Mouse (Mus musculus) lung, postnatal 14 days (tissue): ENCODE results near the gene Kcne1.

Experiments
- DNase-seq: peaks from one replicate; pipeline ENCODE4 v3.0.0; 2021

Kcne1 gene

DNA sequence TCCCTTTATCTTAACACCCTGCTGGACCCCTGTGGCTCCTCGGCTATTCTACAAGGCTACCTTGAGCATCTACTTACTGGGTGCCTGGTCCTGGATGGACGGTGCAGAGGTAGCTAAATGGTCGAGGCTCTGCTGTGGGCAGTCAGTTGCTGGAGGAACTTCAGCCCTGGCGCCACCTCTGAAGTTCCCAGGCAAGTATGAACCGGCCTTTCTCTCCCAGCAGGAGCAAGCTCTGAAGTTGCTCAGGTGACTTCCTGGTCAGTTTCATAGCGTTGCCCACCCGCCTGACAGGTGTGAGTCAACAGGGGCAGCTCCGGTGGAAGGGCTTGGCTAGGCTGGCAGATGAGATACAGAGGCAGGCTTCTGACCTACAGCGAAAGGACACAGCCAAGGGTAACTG lies at the start of gene Kcne1:
Kcne1 (minus strand) TSS at position 240 of the 400 bp plus-strand sequence.
- no peak for DNase-seq

DNA sequence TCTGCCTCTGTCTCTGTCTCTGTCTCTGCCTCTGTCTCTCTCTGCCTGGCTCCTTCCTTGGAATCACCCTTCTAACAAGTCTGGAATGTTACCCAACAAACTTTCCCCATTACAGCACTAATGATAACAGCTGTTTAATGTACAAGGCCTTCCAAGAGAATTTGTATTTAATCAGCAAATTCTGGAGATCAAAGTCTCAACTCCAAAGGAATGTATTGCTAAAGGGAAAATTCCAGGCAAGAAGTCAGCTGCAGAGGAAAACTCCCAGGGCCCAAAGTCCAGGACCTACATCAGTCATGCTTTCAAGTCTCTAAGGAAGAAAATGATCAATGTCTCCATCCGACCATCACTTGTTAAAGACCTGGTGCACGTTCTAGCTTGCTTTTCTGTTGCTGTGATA lies 48.6 kb upstream of the Kcne1 start:
- DNase-seq: no peak

DNA sequence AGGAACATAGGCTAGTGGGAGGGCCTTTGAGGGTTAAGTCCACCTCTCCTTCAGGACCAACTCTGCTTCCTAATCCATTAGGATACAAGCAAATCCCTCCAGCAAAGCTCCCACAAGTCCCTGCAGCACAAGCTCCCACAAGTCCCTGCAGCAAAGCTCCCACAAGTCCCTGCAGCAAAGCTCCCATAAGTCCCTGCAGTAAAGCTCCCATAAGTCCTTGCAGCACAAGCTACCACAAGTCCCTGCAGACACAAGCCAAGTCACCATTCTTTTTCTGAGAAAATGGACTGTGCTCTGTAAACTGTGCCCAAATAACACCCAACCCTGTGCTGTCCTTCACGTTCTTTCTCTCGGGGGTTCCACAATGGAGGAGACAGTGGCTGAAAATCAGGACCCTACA lies 44.9 kb upstream of the Kcne1 start:
- DNase-seq: no peak

DNA sequence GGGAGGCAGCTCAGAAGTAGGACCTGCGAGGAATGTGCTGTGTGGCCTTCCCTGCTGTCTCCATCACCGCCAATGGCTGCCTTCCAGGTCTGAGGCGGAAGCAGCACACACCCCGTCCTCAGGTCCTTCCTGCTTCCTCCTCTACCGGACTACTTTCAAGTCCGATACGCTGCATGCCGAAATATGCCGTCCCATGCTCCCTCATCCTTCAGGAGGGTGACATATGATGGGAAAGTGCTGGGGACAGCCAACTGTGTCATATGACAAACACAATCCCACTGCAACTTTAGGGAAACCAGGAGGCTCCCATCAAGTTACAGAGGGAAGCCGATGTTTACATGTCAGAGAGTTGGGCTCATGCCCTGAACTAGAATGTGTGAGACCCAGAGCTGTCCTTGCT lies 43.8 kb upstream of the Kcne1 start:
- DNase-seq: peak; percentile 52

DNA sequence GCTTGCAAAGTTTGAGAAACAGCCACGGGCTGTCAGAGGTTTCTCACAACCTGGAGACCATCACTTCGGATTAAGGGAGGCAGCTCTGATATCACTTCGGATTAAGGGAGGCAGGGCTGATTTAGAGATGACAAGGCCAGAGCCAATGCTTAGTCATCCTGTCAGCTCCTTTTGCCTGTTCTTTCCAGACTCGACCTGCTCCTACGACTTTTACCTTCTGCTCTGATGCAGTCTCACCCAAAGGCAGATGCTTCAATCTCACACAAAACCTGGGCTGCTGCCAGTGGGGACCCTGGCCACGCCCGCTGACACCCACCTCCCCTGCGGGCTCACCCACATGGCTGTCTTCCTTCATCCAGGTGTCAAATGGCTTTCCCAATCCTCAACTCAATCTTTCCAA lies 42.9 kb upstream of the Kcne1 start:
- no peak for DNase-seq

DNA sequence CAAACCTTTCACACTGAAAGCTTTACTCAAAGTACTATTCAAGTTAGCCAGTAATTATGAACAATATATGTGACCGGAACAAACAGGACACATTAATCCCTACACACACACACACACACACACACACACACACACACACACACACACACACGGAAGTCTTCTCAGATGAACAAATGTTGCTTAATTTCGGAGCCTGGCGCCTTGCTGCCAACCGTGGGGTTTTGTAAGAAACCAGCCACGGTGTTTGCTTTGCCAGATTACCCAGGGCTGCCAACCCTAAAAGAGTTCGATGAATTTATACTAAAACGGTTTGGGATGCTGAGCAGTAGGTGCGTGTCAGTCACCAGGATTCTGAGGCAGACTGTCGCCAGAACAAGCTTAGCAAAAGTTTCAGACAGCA lies 41.9 kb upstream of the Kcne1 start:
- no peak for DNase-seq

DNA sequence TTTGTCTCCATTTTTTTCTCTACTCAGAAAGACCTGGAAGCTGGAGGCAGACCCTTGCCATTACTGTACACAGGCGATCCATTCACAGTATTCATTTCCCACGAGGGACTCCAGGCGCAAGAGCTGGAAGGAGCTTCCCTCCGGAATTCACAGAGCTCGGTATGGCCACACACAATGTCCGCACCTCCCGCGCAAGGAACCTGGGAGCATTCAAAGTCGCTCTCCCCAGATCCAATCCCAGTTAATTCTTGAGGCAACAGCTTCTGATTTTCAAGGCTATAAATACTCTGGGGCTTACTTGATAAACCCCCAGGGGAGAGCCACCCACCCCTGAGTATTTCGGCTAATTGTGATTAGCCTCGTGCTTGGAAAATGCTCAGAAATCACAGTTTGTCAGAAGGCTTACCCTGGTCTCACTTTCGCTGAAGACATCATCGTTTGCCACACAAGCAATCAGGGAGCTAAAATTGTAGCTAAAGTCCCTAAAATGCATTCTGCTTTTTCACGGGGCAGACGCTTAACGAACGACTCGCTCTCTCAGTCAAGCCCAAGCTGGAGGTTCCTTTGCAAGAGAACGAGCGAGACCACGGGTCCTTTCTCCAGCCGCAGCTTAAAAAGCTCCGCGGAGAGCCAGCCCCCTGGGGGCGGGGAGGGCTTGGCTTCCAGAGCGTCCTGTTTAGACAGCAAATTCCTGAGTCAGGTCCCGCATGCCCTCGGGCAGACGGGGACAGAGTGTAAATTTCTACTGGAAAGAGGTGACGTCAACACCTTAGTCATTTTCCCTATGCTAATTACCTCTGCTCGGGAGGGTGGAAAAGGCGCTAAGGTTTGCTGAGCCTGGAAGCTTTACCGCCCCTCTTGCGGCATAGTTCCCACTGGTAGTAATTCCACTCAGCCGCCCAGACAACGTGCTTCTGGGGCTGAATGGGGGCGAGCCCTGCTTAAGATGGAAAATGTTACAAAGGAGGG lies 40.5 kb upstream of the Kcne1 start:
- peak; percentile 93 for DNase-seq

DNA sequence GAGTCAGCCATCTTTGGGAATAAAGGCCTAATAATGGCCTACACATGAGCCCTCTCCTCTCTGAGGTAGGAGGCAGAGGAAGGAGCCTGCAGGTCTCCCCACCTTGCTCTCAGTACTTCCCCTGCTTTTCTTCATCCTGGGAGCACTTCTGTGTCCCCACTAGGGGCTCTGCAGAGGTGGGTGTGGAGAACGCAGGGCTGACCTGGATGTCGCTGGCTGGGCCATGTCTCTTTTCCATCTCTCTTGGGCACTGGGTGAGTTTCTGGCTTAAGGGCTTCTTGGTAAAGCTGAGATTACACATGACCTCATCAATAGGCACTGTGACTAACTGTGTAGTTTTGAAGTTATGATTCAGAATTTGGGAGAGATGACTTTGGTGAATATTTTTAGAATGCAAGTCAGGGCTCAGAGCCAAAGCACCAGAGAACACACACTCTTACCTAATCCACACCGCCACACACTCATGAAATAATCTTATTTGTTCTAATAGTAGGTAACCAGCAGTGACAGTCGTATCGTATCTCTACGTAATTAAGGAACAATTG lies 39.4 kb upstream of the Kcne1 start:
- DNase-seq: no peak

DNA sequence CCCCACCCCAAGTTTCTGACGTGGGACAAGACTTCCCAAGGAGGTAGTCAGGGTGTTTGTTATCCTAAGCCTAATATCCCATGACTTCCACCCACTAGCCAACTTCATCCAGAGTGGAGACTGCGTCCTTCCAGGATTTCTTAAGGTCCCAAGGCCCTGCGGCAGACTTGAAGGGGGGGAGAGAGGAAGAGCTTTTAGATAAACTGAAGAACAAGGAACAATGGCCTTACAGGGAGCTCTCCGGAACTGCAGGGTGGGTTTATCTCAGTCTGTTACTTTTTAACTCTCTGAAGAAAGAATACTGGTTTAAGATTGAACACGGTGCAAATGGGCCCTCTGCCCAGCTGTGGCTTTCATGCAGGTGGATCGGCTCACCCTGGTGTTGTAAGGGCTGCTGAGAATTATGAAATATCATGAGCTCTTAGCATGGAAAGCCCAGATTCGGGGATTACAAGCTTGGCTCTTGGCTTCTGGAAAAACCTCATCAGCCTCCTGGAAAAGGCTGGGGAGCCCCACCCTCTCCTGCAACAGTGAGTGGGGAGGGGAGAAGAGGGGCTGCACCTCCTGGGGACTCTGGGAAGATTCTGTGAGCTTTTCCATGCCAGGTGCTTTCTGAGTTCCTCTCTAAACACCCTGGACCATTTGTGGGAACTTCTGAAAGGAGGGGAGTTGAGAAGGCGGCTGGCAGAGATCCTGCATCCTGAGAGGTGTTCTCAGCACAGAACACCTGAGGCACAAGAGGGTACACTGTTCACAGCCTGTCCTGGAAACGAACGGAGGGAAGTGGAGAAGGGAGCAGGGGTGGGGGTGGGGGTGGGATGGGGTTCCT lies 38.7 kb upstream of the Kcne1 start:
- DNase-seq: peak; percentile 63

DNA sequence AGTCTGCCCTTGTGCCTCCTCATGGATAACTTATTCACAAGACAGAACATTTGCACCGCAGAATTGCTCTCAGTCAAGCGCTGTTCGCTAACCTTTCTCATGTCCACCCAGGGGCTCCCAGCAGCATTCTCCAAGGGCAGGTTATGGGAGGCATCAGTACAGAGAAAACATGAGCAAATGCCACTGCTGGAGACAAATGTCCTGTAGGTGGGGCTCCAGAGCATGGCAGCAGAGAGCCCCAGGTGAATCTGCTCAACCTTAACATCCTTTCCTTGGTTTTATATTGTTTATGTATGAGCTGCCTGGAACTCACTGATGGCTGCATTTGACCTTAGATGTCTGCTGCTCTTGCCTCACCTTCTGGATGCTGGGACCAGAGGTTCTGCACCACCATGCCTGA lies 34.5 kb upstream of the Kcne1 start:
- no peak for DNase-seq

DNA sequence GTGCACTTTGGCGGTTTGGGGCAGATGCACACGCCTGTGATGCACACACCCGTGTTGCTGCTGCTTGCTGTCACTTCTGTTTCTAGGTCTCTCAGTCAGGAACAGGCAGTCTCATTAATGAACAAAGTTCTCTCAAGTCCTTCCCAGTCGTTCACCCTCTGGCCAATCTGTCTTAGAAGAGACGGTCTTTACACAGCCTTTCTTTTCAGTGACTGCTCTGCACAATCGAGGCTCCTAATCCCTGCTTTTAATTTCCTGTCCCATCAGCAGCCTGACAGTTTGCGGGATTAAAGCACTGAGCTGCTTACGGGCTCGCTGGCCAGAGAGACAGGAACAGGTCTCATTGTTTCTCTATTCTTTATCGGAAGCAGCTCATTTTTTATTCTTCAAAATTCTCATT lies 28.4 kb upstream of the Kcne1 start:
- DNase-seq: no peak

DNA sequence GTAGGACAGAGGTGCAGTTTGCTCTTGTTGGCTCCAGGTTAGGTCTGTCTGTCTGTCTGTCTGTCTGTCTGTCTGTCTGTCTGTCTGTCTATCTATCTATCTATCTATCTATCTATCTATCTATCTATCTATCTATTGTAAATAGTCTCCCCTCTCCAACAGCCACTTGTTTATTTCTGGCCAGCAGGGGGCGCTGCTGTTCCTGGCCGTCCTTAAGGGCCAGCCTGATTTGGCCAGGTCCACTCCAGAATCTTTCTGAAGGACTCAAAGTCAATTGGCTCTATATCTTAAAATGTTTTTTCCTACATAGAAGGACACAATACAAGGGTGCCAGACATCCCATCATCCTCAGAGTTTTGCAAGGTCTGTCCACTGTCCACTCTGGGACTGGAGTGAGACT lies 25.8 kb upstream of the Kcne1 start:
- peak; percentile 89 for DNase-seq

DNA sequence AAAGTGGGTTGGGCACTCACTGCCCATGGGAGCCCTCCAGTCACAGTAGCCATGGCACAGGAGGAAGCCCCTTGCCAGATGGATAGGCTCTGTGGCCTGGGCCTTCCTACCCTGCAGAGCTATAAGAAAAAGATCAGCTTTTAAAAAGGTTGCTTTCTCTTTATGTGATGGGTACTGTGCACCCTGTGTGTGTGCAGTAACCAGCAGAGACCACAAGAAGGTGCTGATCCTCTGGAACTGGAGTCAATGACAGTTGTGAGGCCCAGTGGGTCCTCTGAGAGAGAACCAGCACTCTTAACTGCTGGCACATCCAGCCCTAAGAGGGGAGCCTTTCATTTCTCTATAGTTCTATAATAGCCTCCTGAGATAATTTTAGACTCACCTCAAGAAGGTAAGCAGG lies 24.1 kb upstream of the Kcne1 start:
- no peak for DNase-seq

DNA sequence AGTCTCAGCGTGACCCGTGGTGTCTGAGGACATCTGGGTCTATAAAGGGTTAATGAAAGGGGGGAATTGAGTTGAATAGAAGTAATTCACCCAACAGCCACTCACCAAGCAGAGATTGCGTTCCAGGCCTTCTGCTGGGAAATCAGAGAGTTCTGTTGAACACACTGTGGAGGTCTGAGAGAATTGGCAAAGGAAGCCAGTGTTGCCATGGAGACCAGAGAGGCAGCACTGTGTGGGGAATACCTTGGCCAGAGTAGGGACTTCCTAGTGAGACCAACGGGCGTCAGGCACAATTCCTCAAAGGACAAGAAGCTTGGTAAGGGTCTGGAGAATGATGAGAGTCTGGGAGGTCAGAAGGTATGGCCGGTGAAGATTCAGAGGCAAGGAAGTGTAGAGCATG lies 23.2 kb upstream of the Kcne1 start:
- no peak for DNase-seq

DNA sequence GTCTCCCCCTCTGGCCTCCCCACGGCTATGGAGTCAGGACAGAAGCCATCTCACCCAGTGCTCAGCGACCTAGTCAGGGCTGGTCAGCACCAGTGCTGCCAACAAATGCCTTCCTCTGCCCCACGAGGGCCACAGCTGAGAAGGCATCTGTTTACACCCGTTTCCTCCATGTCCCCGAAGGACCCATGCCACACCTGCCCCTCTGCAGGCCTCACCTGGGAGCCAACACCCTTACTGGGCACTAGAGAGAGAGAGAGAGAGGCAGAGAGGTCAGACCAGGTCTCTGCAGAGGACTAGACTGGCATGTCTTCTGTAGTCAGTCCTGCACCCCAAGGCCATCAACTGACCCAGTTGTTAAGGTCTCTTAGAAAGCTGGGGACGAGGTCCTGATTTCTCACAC lies 21.8 kb upstream of the Kcne1 start:
- DNase-seq: no peak

DNA sequence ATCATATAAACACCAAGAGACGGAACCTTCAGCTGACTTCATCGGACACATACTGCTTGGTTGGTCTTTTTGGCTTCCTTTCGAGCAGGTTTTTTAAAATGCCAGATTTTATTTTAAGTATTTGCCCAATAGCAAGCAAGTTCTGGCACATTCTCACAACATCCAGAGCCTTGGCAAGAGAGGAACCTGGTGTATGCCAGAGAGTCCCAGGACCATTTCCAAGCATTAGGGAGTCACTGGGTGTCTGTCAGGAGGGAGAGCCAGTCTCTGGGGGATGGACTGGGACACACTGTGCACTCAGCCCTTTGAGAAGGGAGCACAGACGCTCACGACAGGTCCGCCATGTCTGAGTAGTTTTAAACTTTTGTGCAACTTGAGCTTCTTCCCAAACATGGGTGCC lies 17.7 kb upstream of the Kcne1 start:
- DNase-seq: no peak

DNA sequence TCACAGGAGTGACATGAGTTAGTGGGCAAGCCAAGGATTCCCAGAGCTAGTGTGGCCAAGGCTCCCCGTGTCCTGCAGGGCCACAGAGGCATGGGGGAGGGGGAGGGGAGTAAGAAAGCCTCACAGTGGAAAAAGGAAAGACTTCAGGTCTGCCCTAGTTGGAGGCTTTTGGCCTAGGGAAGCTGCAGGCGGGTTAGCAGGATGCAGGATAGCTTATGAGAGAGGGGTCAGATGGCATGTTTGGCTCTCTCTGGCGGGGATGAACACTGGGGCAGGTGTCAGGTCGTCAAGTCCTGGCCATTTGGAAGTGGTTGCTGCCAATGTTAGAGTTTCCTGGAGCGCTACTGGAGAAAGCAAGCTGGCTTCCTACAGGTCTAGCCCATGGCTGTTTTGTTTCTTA lies 12.4 kb upstream of the Kcne1 start:
- DNase-seq: no peak

DNA sequence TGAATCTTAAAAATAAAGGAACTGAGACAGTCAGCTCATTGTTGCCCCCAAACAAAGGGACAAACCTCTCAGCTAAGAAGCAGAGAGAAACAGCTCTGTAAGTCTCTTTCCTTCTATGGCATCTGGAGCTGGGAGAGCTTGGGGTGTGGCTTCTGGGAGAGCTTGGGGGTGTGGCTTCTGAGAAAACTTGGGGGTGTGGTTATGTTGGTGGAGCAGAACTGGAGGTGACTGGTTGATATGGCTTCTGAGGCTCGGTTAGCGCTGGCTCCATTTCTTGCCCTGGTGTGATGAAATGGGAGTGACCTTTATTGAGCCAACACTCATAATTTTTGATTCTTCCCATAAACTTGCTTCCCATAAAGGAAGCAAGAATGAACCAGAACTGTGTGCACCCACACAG lies 10.0 kb upstream of the Kcne1 start:
- peak; percentile 24 for DNase-seq

DNA sequence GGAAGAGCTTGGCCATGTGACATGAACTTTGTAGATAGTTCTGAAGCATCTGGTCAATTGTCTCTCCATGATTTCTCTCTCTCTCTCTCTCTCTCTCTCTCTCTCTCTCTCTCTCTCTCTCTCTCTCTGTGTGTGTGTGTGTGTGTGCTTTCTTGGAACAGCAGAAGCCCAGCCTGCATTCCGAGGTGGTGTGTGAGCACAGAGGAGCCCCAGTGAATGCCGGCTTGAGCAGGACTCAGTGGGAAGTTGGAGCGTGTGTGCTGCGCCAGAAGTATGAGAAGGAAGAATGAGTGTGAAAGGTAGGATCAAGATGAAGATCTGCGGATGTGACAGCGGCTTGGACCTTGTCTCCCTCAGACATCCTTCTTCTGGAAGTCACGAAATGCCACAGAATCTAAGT lies 6.2 kb upstream of the Kcne1 start:
- no peak for DNase-seq

DNA sequence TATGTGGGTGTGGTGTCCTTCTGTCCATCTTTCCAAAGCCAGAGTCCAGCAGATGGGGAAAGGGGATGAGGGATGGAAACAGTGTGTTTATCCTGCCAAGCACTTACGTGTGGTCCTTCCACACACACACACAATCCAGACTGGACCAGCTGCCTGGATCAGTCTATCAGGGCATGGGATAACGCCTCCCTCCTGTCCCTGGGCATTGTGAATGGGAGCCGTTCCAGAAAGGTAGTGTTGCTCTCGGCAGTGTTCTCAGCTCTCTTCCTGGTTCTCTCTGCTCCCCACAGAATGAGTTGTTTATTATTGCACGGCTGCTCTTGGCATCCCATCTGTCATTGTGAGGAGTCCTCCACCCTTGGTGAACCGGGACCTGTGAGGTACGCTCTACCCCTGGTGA lies 1.4 kb upstream of the Kcne1 start:
- DNase-seq: no peak

DNA sequence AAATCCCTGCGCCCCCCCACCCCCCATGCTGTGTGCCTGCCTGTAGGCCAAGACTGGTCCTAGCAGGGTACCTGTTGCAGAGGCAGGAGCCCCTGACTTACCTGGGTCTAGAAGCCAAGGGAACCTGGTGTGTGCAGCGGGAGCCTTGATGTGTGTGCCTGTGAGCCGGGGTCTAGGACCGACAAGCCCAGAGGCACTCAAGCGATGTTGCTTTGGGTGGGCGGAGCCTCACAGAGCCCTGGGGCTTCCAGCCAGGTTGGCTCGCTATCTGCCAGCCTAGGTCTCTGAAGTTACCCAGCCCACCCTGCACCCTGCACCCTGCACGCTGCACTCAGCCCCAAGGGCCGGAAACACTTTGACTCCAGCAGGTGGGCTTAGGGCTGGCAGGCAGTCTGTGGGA lies 534 bp downstream of the Kcne1 start:
- no peak for DNase-seq

DNA sequence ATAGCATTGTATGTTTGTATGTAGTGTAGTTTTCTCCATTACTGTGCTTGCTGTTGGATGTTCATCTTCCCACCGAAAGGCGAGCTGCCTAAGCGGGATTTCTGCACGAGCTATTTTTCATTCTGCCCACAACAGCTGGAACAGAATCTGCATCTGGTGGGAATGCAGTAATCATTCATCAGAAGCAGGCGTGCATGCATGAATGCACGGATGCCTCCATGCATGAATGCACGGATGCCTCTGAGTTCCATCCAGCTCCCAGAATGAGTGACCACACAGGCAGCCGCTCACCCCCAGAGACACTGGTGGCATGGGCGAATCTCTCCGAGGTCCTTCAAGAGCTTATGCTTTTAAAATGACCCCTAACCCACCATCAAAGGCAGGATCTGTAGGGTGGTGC lies 1.7 kb downstream of the Kcne1 start:
- no peak for DNase-seq

DNA sequence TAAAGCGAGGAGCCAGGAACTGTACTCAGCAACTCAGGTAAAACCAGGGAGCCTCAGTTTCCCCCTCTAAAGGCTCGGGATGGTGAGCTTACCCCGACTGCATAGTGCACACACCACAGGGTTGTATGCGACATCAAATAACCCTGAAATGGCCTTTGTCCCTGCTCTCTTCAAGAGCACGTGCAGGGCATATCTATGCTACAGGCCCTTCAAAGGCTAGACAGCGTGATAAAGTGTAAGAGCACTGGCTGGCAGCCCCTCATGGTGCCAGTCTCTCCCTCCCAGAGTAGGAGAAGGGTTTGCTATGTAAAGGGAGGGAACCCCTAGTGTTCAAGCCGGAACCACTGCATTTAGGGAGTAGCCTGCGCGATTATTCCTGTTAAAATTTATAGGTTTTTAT lies 2.2 kb downstream of the Kcne1 start:
- DNase-seq: no peak

DNA sequence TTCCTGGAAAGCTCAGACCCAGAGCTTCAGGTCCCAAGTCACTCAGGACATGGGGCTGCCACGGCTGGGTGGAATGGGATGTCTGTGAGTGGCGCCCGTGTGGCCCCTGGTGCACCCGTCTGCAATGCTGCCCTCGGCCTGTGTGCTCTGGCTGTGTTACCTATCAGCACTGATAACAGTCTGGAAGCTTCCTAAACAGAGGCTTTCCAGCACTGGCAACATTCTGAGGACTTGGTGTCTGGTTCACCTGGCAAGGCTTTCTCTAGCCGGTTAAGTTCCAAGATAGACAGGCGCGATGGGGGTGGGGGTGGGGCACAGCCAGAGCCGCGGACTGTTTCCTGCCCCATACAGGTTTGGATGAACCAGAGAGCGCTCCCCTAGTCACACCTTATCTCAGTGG lies 3.3 kb downstream of the Kcne1 start:
- DNase-seq: no peak
